Mouse (Mus musculus) kidney, postnatal 0 days (tissue): ENCODE results near the gene Cmtm6. TPM values are rescaled to one million over a fixed set of nuclear protein-coding genes. Genes with fewer than 3 reads are reported as not detected.
"Not testable (repeated sequence)": the region's sequence is repeated elsewhere in the genome, so short reads cannot be mapped to it uniquely, and the experiment has no call there.

Source experiments
- ATAC-seq: fragments of 200-750 bp; cut with Nextera tagmentation; replicated peaks from 2 replicates; pipeline ENCODE4 v1.8.0; 2017; ENCODE audit warnings: low read depth, moderate number of reproducible peaks, moderate TSS enrichment, moderate library complexity; ENCODE audit not compliant: low FRiP score
- DNase-seq: peaks from one replicate; pipeline ENCODE4 v3.0.0-alpha.2; 2016; ENCODE audit warnings: low spot score
- H3K27ac ChIP-seq: fragments of 300-500 bp; sonication (generic); 2 replicates; pipeline ENCODE4 v1.5.1; 2014; ENCODE audit warnings: mild to moderate bottlenecking
- H3K27me3 ChIP-seq: fragments of 300-500 bp; sonication (generic); 2 replicates; pipeline ENCODE4 v1.6.1; 2014; ENCODE audit warnings: low read length, mixed read lengths; ENCODE audit not compliant: insufficient read depth
- H3K36me3 ChIP-seq: fragments of 300-500 bp; sonication (generic); 2 replicates; pipeline ENCODE4 v1.6.1; 2014; ENCODE audit warnings: low read length, mixed read lengths; ENCODE audit not compliant: insufficient read depth
- H3K4me1 ChIP-seq: fragments of 300-500 bp; sonication (generic); replicated peaks from 2 replicates; pipeline ENCODE4 v1.6.1; 2014; ENCODE audit warnings: antibody characterized with exemption, low read length, mixed read lengths; ENCODE audit not compliant: insufficient read depth
- H3K4me2 ChIP-seq: fragments of 300-500 bp; sonication (generic); 2 replicates; pipeline ENCODE4 v1.6.1; 2014; ENCODE audit warnings: mild to moderate bottlenecking, low read length, moderate library complexity, mixed read lengths
- H3K4me3 ChIP-seq: fragments of 300-500 bp; sonication (generic); replicated peaks from 2 replicates; pipeline ENCODE4 v1.5.1; 2014; ENCODE audit warnings: low read depth, low read length
- H3K9ac ChIP-seq: fragments of 300-500 bp; sonication (generic); 2 replicates; pipeline ENCODE4 v1.6.1; 2014; ENCODE audit warnings: low read depth, low read length
- H3K9me3 ChIP-seq: fragments of 300-500 bp; sonication (generic); replicated peaks from 2 replicates; pipeline ENCODE4 v1.6.1; 2016; ENCODE audit warnings: low read length, inconsistent platforms, mixed read lengths
- CTCF ChIP-seq: IDR thresholded peaks from 2 replicates; pipeline ENCODE4 v1.5.1; 2016; ENCODE audit warnings: antibody characterized with exemption, low read depth, mild to moderate bottlenecking, moderate library complexity
- WGBS: fragments of 180-500 bp; shearing (Covaris S2); extraction: QIAGEN DNeasy Blood & Tissue Kit; methylation state at CpG from one replicate; pipeline ENCODE4 v1.1.7; 2014; 5-methylcytosine and 5-hydroxymethylcytosine counted together
- polyA plus RNA-seq: library from polyadenylated mRNA; unstranded; fragments of >200 nt; fragmentation: Nextera tagmentation; extraction: Ambion mirVana; gene quantifications from 2 replicates; pipeline ENCODE4 v1.2.1, GENCODE M21; 2015

Gene Cmtm6
- polyA plus RNA-seq, 1 experiment from 2014 or later = 64.5 TPM

DNA sequence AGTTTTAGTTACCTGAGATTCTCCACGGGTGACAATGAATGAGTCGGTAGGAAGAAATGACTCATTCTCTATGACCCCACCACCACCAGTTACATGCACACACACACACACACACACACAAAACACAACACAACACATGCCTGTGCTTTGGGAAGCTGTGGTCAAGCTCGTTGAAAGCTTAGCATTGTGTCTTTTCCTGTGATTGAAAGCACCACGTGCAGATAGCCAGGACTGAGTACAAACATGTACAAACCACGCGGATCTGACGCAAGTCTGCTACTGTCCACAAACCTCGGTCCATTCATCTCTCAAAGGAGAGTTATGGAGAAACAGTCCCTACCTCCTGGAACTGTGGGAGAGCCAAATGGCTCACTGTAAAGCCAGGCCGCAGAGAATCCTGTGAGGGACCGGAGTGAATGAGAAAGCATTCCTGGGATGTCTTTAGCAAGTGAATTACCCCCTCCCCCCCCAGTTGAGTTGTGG, 40.8 kb upstream of the Cmtm6 start:
- WGBS = 4% methylated on average over 10 of the region's 10 CpGs
- Histone ChIP-seq H3K4me2 (peak overlapping the region; percentile 80), H3K4me3 (no peak overlapping the region), H3K4me1 (peaks cover 11% of the 10 kb centered on the region), H3K9me3 (no peaks in the 10 kb centered on the region), H3K27ac (no peak overlapping the region), H3K9ac (no peak overlapping the region), H3K36me3 (peaks cover 4% of the 10 kb centered on the region; the same call in 1 of the 2 replicates), H3K27me3 (no peaks in the 10 kb centered on the region)
- ATAC-seq = no peak
- no peak for TF ChIP-seq CTCF
- peak; percentile 61 for DNase-seq

DNA sequence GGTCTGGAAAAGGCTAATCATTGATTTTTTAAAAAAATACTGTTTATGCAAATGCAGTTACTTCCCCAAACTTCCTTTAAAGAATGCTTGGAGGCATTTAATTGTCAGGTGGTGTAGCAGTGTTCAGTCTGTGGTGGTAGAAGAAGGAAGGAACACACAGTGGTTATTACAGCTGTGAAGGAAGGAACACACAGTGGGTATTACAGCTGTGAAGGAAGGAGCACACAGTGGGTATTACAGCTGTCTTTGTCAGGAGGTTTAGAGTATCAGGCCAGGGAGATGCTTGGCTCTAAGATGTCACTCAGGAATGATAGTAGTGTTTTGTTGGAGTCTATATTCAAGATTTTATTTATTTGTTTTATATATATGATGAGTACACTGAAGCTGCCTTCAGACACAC, 39.8 kb upstream of the Cmtm6 start:
- Histone ChIP-seq H3K27me3 (no peaks in the 10 kb centered on the region), H3K4me2 (no peak overlapping the region), H3K4me3 (no peak overlapping the region), H3K27ac (no peak overlapping the region), H3K4me1 (peaks cover 11% of the 10 kb centered on the region), H3K9me3 (no peaks in the 10 kb centered on the region), H3K9ac (no peak overlapping the region), H3K36me3 (peaks cover 4% of the 10 kb centered on the region; the same call in 1 of the 2 replicates)
- ATAC-seq (no peak), DNase-seq (no peak)
- no peak for TF ChIP-seq CTCF

DNA sequence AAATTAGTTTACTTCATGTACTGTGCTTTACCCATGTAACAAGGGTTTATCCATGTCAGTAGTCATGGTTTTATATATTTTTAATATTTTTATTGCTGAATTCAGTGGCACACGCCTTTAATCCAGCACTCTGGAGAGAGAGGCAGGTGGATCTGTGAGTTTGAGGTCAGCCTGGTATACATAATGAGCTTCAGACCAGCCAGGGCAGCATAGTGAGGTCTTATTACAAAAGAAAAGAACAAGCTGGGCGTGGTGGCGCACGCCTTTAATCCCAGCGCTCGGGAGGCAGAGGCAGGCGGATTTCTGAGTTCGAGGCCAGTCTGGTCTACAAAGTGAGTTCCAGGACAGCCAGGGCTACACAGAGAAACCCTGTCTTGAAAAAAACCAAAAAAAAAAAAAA, 35.3 kb upstream of the Cmtm6 start:
- H3K9ac ChIP-seq, H3K4me2 ChIP-seq, H3K4me3 ChIP-seq, DNase-seq, H3K9me3 ChIP-seq, H3K4me1 ChIP-seq, H3K27ac ChIP-seq, ATAC-seq, H3K27me3 ChIP-seq: not testable (repeated sequence)
- peaks cover 10% of the 10 kb centered on the region; the same call in 1 of the 2 replicates for H3K36me3 ChIP-seq
- WGBS = 93% methylated on average over 7 of the region's 8 CpGs

- ATAC-seq (no peak), DNase-seq (no peak)
- Histone ChIP-seq H3K4me1 (no peaks in the 10 kb centered on the region), H3K36me3 (peaks cover 10% of the 10 kb centered on the region; the same call in 1 of the 2 replicates), H3K27ac (no peak overlapping the region), H3K27me3 (no peaks in the 10 kb centered on the region), H3K4me2 (no peak overlapping the region), H3K9ac (no peak overlapping the region), H3K9me3 (no peaks in the 10 kb centered on the region), H3K4me3 (no peak overlapping the region)
- WGBS = 91% methylated on average over 4 of the region's 4 CpGs
- no peak for TF ChIP-seq CTCF
Measured at GRCm38 (mm10) chr9:114697072-114697471, 33.8 kb upstream of the Cmtm6 start.

- Histone ChIP-seq H3K9me3 (no peaks in the 10 kb centered on the region), H3K4me2 (no peak overlapping the region), H3K4me3 (no peak overlapping the region), H3K36me3 (0 out of 2 replicates have a peak, but pooled peaks cover 7% of the 10 kb centered on the region), H3K27ac (no peak overlapping the region), H3K9ac (no peak overlapping the region), H3K4me1 (no peaks in the 10 kb centered on the region), H3K27me3 (no peaks in the 10 kb centered on the region)
- DNase-seq (no peak), ATAC-seq (no peak)
- TF ChIP-seq CTCF = no peak
- WGBS = 85% methylated on average over 5 of the region's 5 CpGs
Measured at GRCm38 (mm10) chr9:114697926-114698325, 33.0 kb upstream of the Cmtm6 start.

DNA sequence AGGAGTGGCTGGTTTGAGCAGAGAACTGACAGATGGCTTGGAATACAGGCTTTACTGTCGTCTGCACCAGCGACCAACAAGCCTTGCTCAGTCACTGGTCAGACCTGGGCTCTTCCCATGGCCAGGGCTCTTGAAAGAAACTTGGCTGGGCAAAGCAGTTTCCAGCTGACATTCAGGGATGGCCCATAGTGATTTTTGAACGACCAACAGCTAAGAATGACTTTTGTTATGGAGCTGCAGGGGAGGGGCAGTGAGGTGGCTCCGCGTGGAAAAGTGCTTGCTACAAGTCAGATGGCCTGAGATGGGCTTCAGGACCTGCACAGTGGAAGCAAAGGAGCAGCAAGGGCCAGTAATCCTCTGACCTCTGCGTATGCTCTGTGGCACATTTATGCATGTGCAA, 31.7 kb upstream of the Cmtm6 start:
- H3K27ac ChIP-seq = no peak overlapping the region
- no peak overlapping the region for H3K4me2 ChIP-seq
- H3K9me3 ChIP-seq = no peaks in the 10 kb centered on the region
- no peak overlapping the region for H3K9ac ChIP-seq
- no peak for TF ChIP-seq CTCF
- no peak for ATAC-seq
- H3K4me1 ChIP-seq = no peaks in the 10 kb centered on the region
- no peak for DNase-seq
- 71% methylated on average over 6 of the region's 6 CpGs for whole genome bisulfite sequencing
- no peaks in the 10 kb centered on the region for H3K27me3 ChIP-seq
- 0 out of 2 replicates have a peak, but pooled peaks cover 7% of the 10 kb centered on the region for H3K36me3 ChIP-seq
- no peak overlapping the region for H3K4me3 ChIP-seq
